Mouse (Mus musculus): ENCODE data around the gene Zbtb16.

- no peak for TF ChIP-seq CTCF (conservative IDR thresholded peaks at IDR 0.05; ENCODE audit: insufficient read depth, insufficient read length, low read depth, low read length)
- TF ChIP-seq POLR2A (IDR thresholded peaks at IDR 0.05; ENCODE audit: low read depth, low read length): no peak
Observed at GRCm38 (mm10) chr9:48748216-48748615, 87.8 kb downstream of the Zbtb16 start.

Data from kidney, adult 2 months (tissue).